Mouse (Mus musculus) ES-E14 (cell line): ENCODE results near the gene A730009L09Rik.

Source experiments
- CHD2 ChIP-seq: IDR thresholded peaks from 2 replicates; pipeline ENCODE4 v1.6.1; 2014; ENCODE audit warnings: mild to moderate bottlenecking, low read depth, low read length, inconsistent platforms
- MAFK ChIP-seq: IDR thresholded peaks from 2 replicates; pipeline ENCODE4 v1.6.1; 2014; ENCODE audit warnings: mild to moderate bottlenecking, low read depth, low read length, inconsistent platforms; ENCODE audit not compliant: insufficient read depth
- ZC3H11A ChIP-seq: IDR thresholded peaks from 2 replicates; pipeline ENCODE4 v1.6.1; 2012; ENCODE audit warnings: low read depth, mild to moderate bottlenecking, inconsistent platforms, low read length, borderline replicate concordance
- ZNF384 ChIP-seq: IDR thresholded peaks from 2 replicates; pipeline ENCODE4 v1.6.1; 2012; ENCODE audit warnings: low read depth, low read length, inconsistent platforms

- TF ChIP-seq ZC3H11A (no peak), MAFK (no peak), CHD2 (no peak), ZNF384 (no peak)
Measured at GRCm38 (mm10) chr16:84549122-84549521, 34.2 kb downstream of the A730009L09Rik start.
